Mouse (Mus musculus) hindbrain, embryonic 12.5 days (tissue): ENCODE results near the gene Dtnbp1. TPM values are rescaled to one million over a fixed set of nuclear protein-coding genes. Genes with fewer than 3 reads are reported as not detected.

Experiments
- ATAC-seq: fragments of 200-750 bp; cut with Nextera tagmentation; 2 replicates; pipeline ENCODE4 v1.8.0; 2017; ENCODE audit warnings: moderate TSS enrichment; ENCODE audit not compliant: low FRiP score
- H3K27ac ChIP-seq: fragments of 300-500 bp; sonication (generic); 2 replicates; pipeline ENCODE4 v1.5.1; 2016; ENCODE audit warnings: mild to moderate bottlenecking
- H3K27me3 ChIP-seq: fragments of 300-500 bp; sonication (generic); 2 replicates; pipeline ENCODE4 v1.6.1; 2016; ENCODE audit warnings: mild to moderate bottlenecking
- H3K36me3 ChIP-seq: fragments of 300-500 bp; sonication (generic); 2 replicates; pipeline ENCODE4 v1.6.1; 2016; ENCODE audit warnings: mild to moderate bottlenecking
- H3K4me1 ChIP-seq: fragments of 300-500 bp; sonication (generic); 2 replicates; pipeline ENCODE4 v1.6.1; 2016
- H3K4me2 ChIP-seq: fragments of 300-500 bp; sonication (generic); replicated peaks from 2 replicates; pipeline ENCODE4 v1.6.1; 2016; ENCODE audit warnings: mild to moderate bottlenecking
- H3K4me3 ChIP-seq: fragments of 300-500 bp; sonication (generic); 2 replicates; pipeline ENCODE4 v1.5.1; 2016; ENCODE audit warnings: mild to moderate bottlenecking
- H3K9ac ChIP-seq: fragments of 300-500 bp; sonication (generic); 2 replicates; pipeline ENCODE4 v1.6.1; 2016; ENCODE audit warnings: mild to moderate bottlenecking, moderate library complexity
- H3K9me3 ChIP-seq: fragments of 300-500 bp; sonication (generic); replicated peaks from 2 replicates; pipeline ENCODE4 v1.6.1; 2016; ENCODE audit warnings: mild to moderate bottlenecking
- WGBS: fragments of 180-500 bp; shearing (Covaris S2); methylation state at CpG from one replicate; pipeline ENCODE4 v1.1.7; 2016; 5-methylcytosine and 5-hydroxymethylcytosine counted together
- polyA plus RNA-seq: library from polyadenylated mRNA; unstranded; fragments of >200 nt; fragmentation: Nextera tagmentation; extraction: Ambion mirVana; gene quantifications from 2 replicates; pipeline ENCODE4 v1.2.1, GENCODE M21; 2016

Dtnbp1 gene
- polyA plus RNA-seq = 79.3 and 81.6 TPM in 2 replicates

DNA sequence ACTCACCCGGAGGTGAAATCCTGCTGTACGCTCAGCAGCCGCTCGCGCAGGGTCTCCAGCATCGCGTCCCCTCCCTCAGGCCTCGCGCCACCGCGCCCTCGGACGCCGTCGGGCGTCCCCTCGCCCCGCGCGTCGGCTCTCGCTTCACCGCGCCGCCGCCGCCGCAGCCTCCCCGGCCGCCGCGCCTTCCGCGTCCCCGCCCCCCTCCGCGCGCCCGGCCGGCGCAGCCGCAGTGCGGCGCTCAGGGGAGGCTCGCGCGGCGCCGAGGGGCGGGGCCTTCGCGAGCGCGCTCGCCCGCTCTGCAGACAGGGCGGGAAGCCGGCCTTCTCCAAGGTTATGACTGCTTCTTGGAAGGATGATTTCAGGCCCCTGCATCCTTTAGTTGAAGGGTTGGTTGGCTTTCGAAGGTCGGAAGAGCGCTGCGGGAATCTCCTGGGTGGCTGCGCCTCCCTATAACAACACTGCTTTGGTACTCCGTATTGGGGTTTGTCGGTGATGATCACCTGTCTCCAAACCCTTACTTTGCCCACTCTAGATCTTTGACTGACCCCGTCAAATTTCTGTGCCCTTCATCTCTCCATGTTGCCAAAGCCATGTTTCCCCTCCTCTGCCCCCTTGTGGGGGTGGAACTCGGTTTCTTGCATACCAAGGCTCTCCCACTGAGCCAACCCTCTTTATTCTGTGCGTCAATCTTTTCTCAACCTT lies at the start of gene Dtnbp1:
TSS of gene Dtnbp1 (minus strand) at position 237 of the 705 bp plus-strand sequence.
- ATAC-seq = peak; percentile 95
- 0 out of 2 replicates have a peak, but pooled peaks cover 2% of the 10 kb centered on the region for H3K36me3 ChIP-seq
- H3K9me3 ChIP-seq = no peaks in the 10 kb centered on the region
- H3K27me3 ChIP-seq = no peaks in the 10 kb centered on the region
- peak within 1 kb of the TSS; percentile 77 for H3K27ac ChIP-seq
- peaks cover 9% of the 10 kb centered on the region for H3K4me1 ChIP-seq
- H3K9ac ChIP-seq = peak within 1 kb of the TSS; percentile 93
- H3K4me2 ChIP-seq = peak within 1 kb of the TSS; percentile 78
- peak within 1 kb of the TSS; percentile 84 for H3K4me3 ChIP-seq
- WGBS = under 1% methylated on average over 64 of the region's 68 CpGs

DNA sequence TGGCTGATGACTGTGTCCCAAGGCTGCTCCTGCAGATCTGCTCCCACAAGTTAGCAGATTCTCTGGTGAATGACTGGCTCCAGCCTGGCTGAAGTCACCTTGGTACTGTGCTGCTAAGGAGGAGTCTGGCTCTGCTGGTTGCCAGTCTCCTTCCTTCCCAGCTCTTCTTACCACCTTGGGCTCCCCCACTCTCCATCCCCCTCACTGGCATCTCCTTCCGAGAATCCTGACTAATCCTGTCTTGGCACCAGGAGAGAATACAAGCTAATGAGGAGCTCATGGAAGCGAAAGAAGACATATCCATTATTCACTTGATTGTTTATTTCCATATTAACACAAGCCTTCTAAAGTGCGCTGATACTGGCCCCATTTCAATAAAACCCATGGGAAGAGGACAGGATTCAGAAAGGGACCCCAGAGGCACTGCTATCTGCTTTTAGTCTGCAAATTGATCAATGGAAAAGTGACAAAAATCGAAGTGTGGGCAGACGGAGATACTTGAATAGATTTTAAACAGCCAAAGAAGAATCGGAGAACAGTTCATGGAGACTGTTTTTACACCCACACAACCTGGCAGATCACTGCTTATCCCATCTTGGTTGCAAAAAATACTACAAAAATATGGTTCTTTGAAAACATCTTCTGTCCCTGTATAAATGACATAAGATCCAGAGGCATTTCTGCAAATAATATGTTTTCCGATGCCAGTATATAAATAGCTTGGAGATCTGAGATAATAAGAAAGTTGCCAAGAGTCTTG lies 47.5 kb upstream of the Dtnbp1 start:
- Histone ChIP-seq H3K4me2 (no peak overlapping the region), H3K36me3 (no peaks in the 10 kb centered on the region), H3K9me3 (no peaks in the 10 kb centered on the region), H3K27me3 (no peaks in the 10 kb centered on the region), H3K9ac (no peak overlapping the region), H3K4me1 (no peaks in the 10 kb centered on the region), H3K4me3 (no peak overlapping the region), H3K27ac (no peak overlapping the region)
- WGBS = 81% methylated on average over 7 of the region's 7 CpGs
- no peak for ATAC-seq

DNA sequence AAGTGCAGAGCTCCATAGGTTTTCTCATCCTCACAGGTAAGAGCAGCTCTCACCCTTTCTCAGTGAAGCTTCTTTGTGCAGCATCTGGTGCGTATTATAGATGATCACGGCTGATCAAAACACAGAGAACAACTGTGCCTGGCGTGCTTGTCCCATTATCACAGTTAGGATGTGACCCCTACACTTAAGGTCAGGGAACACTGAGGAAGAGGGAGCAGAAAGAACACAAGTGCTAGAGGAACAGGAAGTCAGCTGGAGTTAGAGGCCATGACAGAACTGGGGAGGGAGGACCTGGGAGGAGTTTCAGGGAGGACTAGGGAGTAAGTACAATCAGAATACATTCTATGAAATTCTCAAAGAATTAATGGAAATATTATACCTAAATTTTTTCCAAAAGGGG lies 41.5 kb upstream of the Dtnbp1 start:
- Histone ChIP-seq H3K4me2 (no peak overlapping the region), H3K9me3 (no peaks in the 10 kb centered on the region)
- no peak for ATAC-seq

DNA sequence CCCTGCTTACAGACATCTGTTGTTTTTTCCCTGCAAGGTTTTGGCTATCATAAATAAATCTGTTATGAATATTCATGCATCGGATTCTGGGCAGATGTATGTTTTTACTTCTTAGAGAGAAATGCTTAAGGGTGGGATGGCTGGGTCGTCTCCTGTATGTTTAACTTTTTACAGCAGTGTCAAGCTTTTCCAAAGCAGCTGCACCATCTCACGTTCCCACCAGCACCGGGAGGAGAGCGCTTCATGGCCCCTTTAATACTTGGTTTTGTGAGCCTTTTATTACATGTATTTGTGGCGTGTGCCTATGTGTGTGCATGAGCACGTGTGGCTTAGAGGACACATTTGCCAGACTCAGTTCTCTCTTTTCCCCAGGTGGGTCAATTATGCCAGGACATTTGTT lies 38.8 kb upstream of the Dtnbp1 start:
- H3K27ac ChIP-seq = no peak overlapping the region
- H3K4me2 ChIP-seq = no peak overlapping the region
- 83% methylated on average over 7 of the region's 7 CpGs for WGBS
- no peak overlapping the region for H3K9ac ChIP-seq
- no peaks in the 10 kb centered on the region for H3K27me3 ChIP-seq
- H3K4me3 ChIP-seq = no peak overlapping the region
- H3K4me1 ChIP-seq = 0 out of 2 replicates have a peak, but pooled peaks cover 2% of the 10 kb centered on the region
- no peak for ATAC-seq
- no peaks in the 10 kb centered on the region for H3K36me3 ChIP-seq
- H3K9me3 ChIP-seq = no peaks in the 10 kb centered on the region

More for the DNA sequence above, 41.5 kb upstream of the Dtnbp1 start:
- H3K4me1 ChIP-seq = 0 out of 2 replicates have a peak, but pooled peaks cover 2% of the 10 kb centered on the region
- H3K9ac ChIP-seq = no peak overlapping the region
- no peaks in the 10 kb centered on the region for H3K27me3 ChIP-seq
- no peak overlapping the region for H3K4me3 ChIP-seq
- 64% methylated on average over 3 of the region's 3 CpGs for WGBS
- no peaks in the 10 kb centered on the region for H3K36me3 ChIP-seq
- H3K27ac ChIP-seq = no peak overlapping the region

DNA sequence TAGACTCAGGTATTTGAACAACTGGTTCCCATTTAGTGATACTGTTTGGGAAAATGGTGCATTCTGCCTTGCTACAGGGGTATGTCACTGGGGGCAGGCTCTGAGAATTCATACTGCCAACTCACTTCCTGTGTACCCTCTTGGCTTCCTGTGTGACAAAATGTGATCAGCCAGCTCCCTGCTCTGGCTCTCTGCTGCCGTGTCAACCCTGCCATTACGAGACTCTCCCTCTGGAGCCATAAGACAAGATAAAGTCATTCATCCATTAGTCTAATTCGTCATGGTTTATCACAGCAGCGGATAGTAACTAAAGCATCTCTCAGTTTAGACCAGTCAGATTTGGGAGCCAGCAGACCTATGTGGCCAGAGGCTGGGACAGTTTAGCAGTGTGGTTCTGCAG lies 38.2 kb upstream of the Dtnbp1 start:
- WGBS = 58% methylated on average over 4 of the region's 4 CpGs

DNA sequence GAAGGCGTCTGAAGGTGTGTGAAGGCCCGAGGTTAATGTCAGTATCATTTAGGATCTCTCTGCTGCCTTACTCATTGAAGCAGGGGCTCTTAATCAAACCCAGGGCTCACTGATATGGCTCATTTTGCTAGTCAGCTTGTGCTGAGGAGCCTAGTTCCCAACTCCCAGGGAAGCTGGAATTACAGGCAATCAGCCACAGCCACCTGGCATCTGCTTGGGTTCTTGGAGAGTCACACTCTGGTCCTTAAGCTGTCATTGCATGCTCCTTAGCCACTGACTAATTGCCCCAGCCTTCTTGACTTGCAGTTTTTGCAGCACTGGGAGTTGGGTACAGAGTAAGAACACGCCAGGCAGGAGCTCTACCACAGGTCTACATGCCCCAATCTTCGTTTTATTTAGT lies 34.5 kb upstream of the Dtnbp1 start:
- Histone ChIP-seq H3K27me3 (no peaks in the 10 kb centered on the region), H3K4me1 (0 out of 2 replicates have a peak, but pooled peaks cover 2% of the 10 kb centered on the region), H3K9me3 (no peaks in the 10 kb centered on the region), H3K27ac (no peak overlapping the region), H3K36me3 (no peaks in the 10 kb centered on the region), H3K4me3 (no peak overlapping the region), H3K9ac (no peak overlapping the region), H3K4me2 (no peak overlapping the region)
- ATAC-seq = no peak
- 86% methylated on average over 4 of the region's 4 CpGs for WGBS

More for the DNA sequence above, 38.2 kb upstream of the Dtnbp1 start:
- Histone ChIP-seq H3K27me3 (no peaks in the 10 kb centered on the region), H3K36me3 (no peaks in the 10 kb centered on the region), H3K4me1 (0 out of 2 replicates have a peak, but pooled peaks cover 2% of the 10 kb centered on the region), H3K27ac (no peak overlapping the region), H3K4me2 (no peak overlapping the region), H3K9me3 (no peaks in the 10 kb centered on the region), H3K4me3 (no peak overlapping the region), H3K9ac (no peak overlapping the region)
- ATAC-seq = no peak

DNA sequence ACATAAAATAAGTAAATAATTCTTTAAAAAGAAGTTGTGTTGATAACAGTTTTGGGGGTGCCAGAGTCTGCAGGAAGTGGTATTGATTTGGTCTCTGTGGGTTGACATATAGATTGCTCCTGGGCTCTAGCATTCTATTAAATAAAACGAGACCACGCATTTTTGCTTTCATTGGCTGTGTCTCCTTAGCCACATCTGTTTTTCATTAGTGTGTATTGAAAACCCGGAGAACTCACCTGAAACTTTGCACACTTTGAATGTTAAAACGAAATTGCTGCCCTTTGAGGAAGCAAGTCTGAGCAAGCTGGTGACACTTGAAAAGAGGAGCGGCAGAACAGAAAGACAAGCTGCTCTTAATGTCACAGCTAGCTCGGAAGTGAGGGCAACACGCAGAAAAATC lies 32.8 kb upstream of the Dtnbp1 start:
- Histone ChIP-seq H3K4me1 (no peaks in the 10 kb centered on the region), H3K27ac (no peak overlapping the region), H3K4me2 (no peak overlapping the region), H3K9ac (no peak overlapping the region), H3K9me3 (no peaks in the 10 kb centered on the region), H3K36me3 (no peaks in the 10 kb centered on the region), H3K27me3 (no peaks in the 10 kb centered on the region), H3K4me3 (no peak overlapping the region)
- no peak for ATAC-seq
- WGBS = 69% methylated on average over 7 of the region's 7 CpGs

DNA sequence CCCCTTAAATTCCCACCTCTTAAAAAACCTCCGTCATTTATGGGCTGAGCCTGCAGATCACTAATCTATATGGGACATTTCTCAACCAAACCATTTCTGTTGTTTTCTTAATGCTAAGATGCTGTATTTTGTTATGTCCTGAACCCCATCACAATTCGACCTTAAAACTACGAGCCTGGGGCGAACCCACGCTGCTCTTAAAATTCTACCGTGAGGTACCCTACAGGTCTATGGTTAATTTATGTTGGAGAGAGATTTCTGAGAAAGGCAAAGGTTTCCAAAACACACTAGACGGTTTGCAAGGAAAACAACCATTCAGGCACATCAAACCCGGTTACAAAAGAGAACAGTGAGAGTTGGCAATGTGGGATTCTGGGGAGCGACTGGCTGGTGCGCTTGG lies 31.4 kb upstream of the Dtnbp1 start:
- no peaks in the 10 kb centered on the region for H3K27me3 ChIP-seq
- no peaks in the 10 kb centered on the region for H3K9me3 ChIP-seq
- H3K27ac ChIP-seq = no peak overlapping the region
- H3K4me2 ChIP-seq = no peak overlapping the region
- H3K9ac ChIP-seq = no peak overlapping the region
- ATAC-seq = no peak
- H3K36me3 ChIP-seq = no peaks in the 10 kb centered on the region
- H3K4me1 ChIP-seq = no peaks in the 10 kb centered on the region
- no peak overlapping the region for H3K4me3 ChIP-seq
- WGBS = 88% methylated on average over 10 of the region's 10 CpGs

DNA sequence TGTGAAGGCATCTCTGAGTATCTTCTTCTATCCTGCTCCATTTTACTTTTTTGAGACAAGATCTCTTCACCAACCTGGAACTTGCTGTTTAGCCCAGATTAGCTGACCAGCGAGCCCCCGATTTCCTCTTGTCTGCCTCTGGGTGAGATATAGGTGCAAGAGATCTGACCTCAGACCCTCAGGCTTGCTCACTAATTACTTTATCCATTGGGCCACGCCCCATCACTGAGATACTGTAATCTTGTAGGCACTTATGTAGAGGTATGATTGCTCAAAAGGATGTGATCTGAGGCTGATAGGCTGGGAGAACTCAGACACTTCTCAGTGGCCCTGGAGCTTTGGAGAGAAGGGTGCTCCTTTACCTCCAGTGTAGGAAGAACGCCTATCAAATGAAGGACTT lies 30.5 kb upstream of the Dtnbp1 start:
- no peak overlapping the region for H3K4me3 ChIP-seq
- no peaks in the 10 kb centered on the region for H3K36me3 ChIP-seq
- H3K9me3 ChIP-seq = no peaks in the 10 kb centered on the region
- no peaks in the 10 kb centered on the region for H3K4me1 ChIP-seq
- no peak overlapping the region for H3K4me2 ChIP-seq
- 89% methylated on average over 4 of the region's 4 CpGs for WGBS
- no peaks in the 10 kb centered on the region for H3K27me3 ChIP-seq
- no peak for ATAC-seq
- H3K9ac ChIP-seq = no peak overlapping the region
- H3K27ac ChIP-seq = no peak overlapping the region

DNA sequence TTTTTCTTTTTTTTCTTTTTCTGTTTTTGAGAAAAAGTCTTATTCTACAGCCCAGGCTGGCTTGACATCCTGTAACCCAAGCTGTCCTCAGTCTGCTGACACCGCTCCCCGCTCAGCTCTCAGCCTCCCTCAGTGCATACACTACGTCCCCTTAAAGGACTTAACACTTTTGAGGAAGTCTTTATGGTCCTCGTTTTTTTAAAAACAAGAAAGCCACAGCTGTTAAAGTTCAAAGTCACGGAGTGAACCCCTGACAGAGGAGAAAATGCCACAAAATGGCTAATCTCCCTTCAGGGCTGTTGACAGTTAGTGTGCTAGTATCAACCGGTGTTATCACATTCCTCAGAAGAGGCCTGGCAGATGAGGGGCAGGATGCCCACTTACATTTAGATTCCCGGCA lies 29.8 kb upstream of the Dtnbp1 start:
- WGBS = 65% methylated on average over 7 of the region's 7 CpGs
- ATAC-seq = no peak
- H3K4me1 ChIP-seq = no peaks in the 10 kb centered on the region
- no peak overlapping the region for H3K9ac ChIP-seq
- no peak overlapping the region for H3K4me3 ChIP-seq
- no peaks in the 10 kb centered on the region for H3K36me3 ChIP-seq
- H3K27me3 ChIP-seq = no peaks in the 10 kb centered on the region
- H3K27ac ChIP-seq = no peak overlapping the region
- H3K9me3 ChIP-seq = no peaks in the 10 kb centered on the region
- no peak overlapping the region for H3K4me2 ChIP-seq

DNA sequence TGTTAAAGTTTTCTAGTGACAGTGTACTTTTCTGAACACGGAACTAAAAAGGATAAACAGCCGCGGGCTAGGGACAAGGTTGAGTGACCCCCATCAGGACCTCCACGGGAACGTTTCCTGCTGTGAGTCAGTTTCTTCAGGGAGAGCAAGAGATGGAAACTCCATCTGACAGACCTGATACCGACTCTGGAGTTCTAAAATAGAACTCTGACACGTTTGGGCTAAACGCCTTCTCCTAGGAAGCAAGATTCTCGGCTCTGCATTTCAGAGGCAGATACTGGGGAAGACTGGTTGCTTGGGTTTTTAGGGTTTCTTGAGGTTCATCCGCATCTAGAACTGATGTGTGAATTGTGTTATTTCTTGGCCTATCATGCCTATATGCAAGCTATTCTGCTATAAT lies 29.4 kb upstream of the Dtnbp1 start:
- Histone ChIP-seq H3K27me3 (no peaks in the 10 kb centered on the region), H3K4me3 (no peak overlapping the region), H3K9ac (no peak overlapping the region), H3K36me3 (no peaks in the 10 kb centered on the region), H3K27ac (no peak overlapping the region), H3K4me2 (no peak overlapping the region), H3K4me1 (no peaks in the 10 kb centered on the region), H3K9me3 (no peaks in the 10 kb centered on the region)
- ATAC-seq = no peak
- 60% methylated on average over 10 of the region's 10 CpGs for WGBS

DNA sequence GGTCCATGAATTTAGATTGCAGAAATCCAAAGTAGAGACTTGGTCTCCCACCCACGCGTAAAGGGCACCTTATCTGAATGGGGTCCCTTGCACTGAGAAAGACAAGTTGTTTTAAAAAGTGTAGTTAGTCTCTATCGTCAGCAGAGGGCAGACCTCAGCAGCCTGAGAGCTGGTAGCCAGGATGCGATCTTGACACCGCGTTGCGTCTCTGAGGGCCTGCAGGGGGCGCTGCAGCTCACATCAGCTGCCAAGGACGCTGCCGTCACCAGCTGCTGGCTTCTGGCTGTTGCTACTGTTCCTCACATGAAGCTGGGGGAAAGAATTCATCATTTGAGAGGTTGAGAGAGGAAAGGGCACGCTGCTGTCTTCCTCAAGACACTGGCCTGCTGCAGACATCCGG lies 28.9 kb upstream of the Dtnbp1 start:
- H3K4me2 ChIP-seq = no peak overlapping the region
- 12% methylated on average over 12 of the region's 12 CpGs for WGBS
- no peaks in the 10 kb centered on the region for H3K9me3 ChIP-seq
- H3K36me3 ChIP-seq = no peaks in the 10 kb centered on the region
- H3K4me3 ChIP-seq = no peak overlapping the region
- no peak overlapping the region for H3K27ac ChIP-seq
- no peak overlapping the region for H3K9ac ChIP-seq
- no peaks in the 10 kb centered on the region for H3K27me3 ChIP-seq
- no peaks in the 10 kb centered on the region for H3K4me1 ChIP-seq
- peak; percentile 46; the same call in 1 of the 2 replicates for ATAC-seq
